In the genomic region with DNA sequence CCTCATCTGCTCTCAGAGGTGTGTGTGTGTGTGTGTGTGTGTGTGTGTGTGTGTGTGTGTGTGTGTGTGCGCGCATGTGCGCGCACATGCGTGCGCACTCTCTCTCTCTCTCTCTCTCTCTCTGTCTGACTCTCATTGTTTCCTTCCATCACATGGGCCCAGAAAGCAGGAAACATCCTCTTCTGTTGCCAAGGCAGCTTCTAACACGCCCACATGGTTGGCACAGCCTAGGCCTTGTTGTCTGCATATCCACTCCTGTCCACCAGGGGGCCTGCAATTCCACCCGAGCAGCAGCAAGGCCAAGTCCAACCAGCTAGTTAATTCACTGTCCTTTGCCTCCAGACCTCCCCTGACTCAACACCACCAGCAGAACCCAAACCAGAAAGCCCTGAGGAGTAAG, we compare ENCODE assay signal across 8 mouse cellular contexts. TPM values are rescaled to one million over a fixed set of nuclear protein-coding genes. Genes with fewer than 3 reads are reported as not detected.
DNase-seq lines count a peak whose midpoint lies in the region; ATAC-seq lines count a peak whose summit lies in the region.

No protein-coding gene starts in this region.

- 0 out of 2 replicates have a peak overlapping the region, but pooled peaks have one; percentile 65 for H3K27ac ChIP-seq in hindbrain, embryonic 16.5 days (ENCODE audit: low read depth, low read length)

- 42% methylated on average over 8 of the region's 8 CpGs for WGBS in hindbrain, embryonic 16.5 days

- H3K27me3 ChIP-seq in hindbrain, embryonic 16.5 days (replicated peaks; ENCODE audit: control insufficient read depth, insufficient read depth, low read length): no peaks in the 10 kb centered on the region

- H3K4me1 ChIP-seq in hindbrain, embryonic 16.5 days (ENCODE audit: control insufficient read depth, insufficient read depth, low read depth, low read length): peaks cover 36% of the 10 kb centered on the region

- no peak overlapping the region for H3K9ac ChIP-seq in hindbrain, embryonic 16.5 days (ENCODE audit: low read depth, low read length)

- no peak overlapping the region for H3K4me3 ChIP-seq in hindbrain, embryonic 16.5 days (ENCODE audit: low read length)

- peak; percentile 40 for ATAC-seq in hindbrain, embryonic 16.5 days
- peak; percentile 78 for ATAC-seq in megakaryocyte, adult 5-6 weeks (ENCODE audit: poor library complexity, severe bottlenecking)

- H3K9me3 ChIP-seq in hindbrain, embryonic 16.5 days (ENCODE audit: control insufficient read depth, low read length): no peaks in the 10 kb centered on the region

- H3K36me3 ChIP-seq in hindbrain, embryonic 16.5 days (ENCODE audit: control insufficient read depth, insufficient read depth, low read length): peaks cover 15% of the 10 kb centered on the region

- peak; percentile 70 for DNase-seq in WW6 (ENCODE audit: low read depth, low spot score)
- DNase-seq in cerebellum, postnatal 4 days (ENCODE audit: low spot score in 2 of 2): peak; percentile 77 to 89
- peak; percentile 82 for DNase-seq in gastrocnemius, adult 18-20 months (ENCODE audit: low spot score)
- DNase-seq in left cerebral cortex, adult 18-20 months (ENCODE audit: low spot score in 2 of 2): peak; percentile 92 to 94
- peak; percentile 97 to 98 for DNase-seq in right cerebral cortex, adult 2 months (ENCODE audit: low spot score in 2 of 2)
- peak; percentile 72 to 82 for DNase-seq in urinary bladder, postnatal 36 days (ENCODE audit: low spot score in 2 of 2)

- H3K4me2 ChIP-seq in hindbrain, embryonic 16.5 days (ENCODE audit: low read length): peak overlapping the region; percentile 95

RNA-seq across cellular contexts. Expression of a gene that starts 2.0 kb away (rescaled TPM):
- not detected for total RNA-seq in gastrocnemius, adult 18-20 months (2021)
- polyA plus RNA-seq in hindbrain, embryonic 16.5 days (2015; fragmentation: Nextera tagmentation; extraction: Ambion mirVana): 10.9 and 12.4 TPM in 2 replicates
- total RNA-seq in left cerebral cortex, adult 18-20 months (2021): 1 to 10 TPM; 1.1 to 1.8 TPM
- 33.1 and 36.5 TPM in 2 replicates for total RNA-seq in megakaryocyte, adult 5-6 weeks (2015)
- total RNA-seq in megakaryocyte, adult 5-6 weeks (2017): 31.4 and 36.1 TPM in 2 replicates

RNA-seq across cellular contexts. Expression of a gene that starts 5.9 kb away (rescaled TPM):
- total RNA-seq in gastrocnemius, adult 18-20 months (2021): 10 to 100 TPM; 31.7 to 32.3 TPM
- 95.4 and 97.6 TPM in 2 replicates for polyA plus RNA-seq in hindbrain, embryonic 16.5 days (2015; fragmentation: Nextera tagmentation; extraction: Ambion mirVana)
- 10 to 100 TPM; 87.6 to 89.3 TPM for total RNA-seq in left cerebral cortex, adult 18-20 months (2021)
- total RNA-seq in megakaryocyte, adult 5-6 weeks (2015): 228 and 247 TPM in 2 replicates
- total RNA-seq in megakaryocyte, adult 5-6 weeks (2017): 47.0 and 54.4 TPM in 2 replicates

RNA-seq across cellular contexts. Expression of a gene that starts 7.3 kb away (rescaled TPM):
- 10 to 100 TPM; 14.9 to 18.1 TPM for total RNA-seq in gastrocnemius, adult 18-20 months (2021)
- polyA plus RNA-seq in hindbrain, embryonic 16.5 days (2015; fragmentation: Nextera tagmentation; extraction: Ambion mirVana): 347 and 353 TPM in 2 replicates
- total RNA-seq in left cerebral cortex, adult 18-20 months (2021): 100 to 1,000 TPM; 171 to 182 TPM
- 455 and 498 TPM in 2 replicates for total RNA-seq in megakaryocyte, adult 5-6 weeks (2015)
- 146 and 163 TPM in 2 replicates for total RNA-seq in megakaryocyte, adult 5-6 weeks (2017)

RNA-seq across cellular contexts. Expression of a gene that starts 35.0 kb away (rescaled TPM):
- 10 to 100 TPM; 33.0 to 38.9 TPM for total RNA-seq in gastrocnemius, adult 18-20 months (2021)
- polyA plus RNA-seq in hindbrain, embryonic 16.5 days (2015; fragmentation: Nextera tagmentation; extraction: Ambion mirVana): 44.9 and 51.5 TPM in 2 replicates
- total RNA-seq in left cerebral cortex, adult 18-20 months (2021): 10 to 100 TPM; 54.4 to 59.1 TPM
- 73.6 and 74.9 TPM in 2 replicates for total RNA-seq in megakaryocyte, adult 5-6 weeks (2015)
- total RNA-seq in megakaryocyte, adult 5-6 weeks (2017): 91.4 and 96.4 TPM in 2 replicates

RNA-seq across cellular contexts. Expression of a gene that starts 41.9 kb away (rescaled TPM):
- total RNA-seq in gastrocnemius, adult 18-20 months (2021): under 1 TPM; 0.24 to 0.43 TPM
- 0.27 and 0.44 TPM in 2 replicates for polyA plus RNA-seq in hindbrain, embryonic 16.5 days (2015; fragmentation: Nextera tagmentation; extraction: Ambion mirVana)
- total RNA-seq in left cerebral cortex, adult 18-20 months (2021): 10 to 100 TPM; 57.5 to 60.7 TPM
- 55.3 and 56.5 TPM in 2 replicates for total RNA-seq in megakaryocyte, adult 5-6 weeks (2015)
- total RNA-seq in megakaryocyte, adult 5-6 weeks (2017): 68.1 and 75.0 TPM in 2 replicates

Comparison
In these comparisons a context has a peak if more than half of its experiments do, and no peak if none do; other contexts are left out.
1. RNA of a gene that starts 2.0 kb away (total RNA-seq): 31.4 to 36.5 TPM in megakaryocyte, adult 5-6 weeks; 1.1 to 1.8 TPM in left cerebral cortex, adult 18-20 months and not detected in gastrocnemius, adult 18-20 months; every median in the first group is over 10 times any median in the second.
2. RNA of a gene that starts 7.3 kb away (total RNA-seq): 146 to 498 TPM in megakaryocyte, adult 5-6 weeks and 171 to 182 TPM in left cerebral cortex, adult 18-20 months; 14.9 to 18.1 TPM in gastrocnemius, adult 18-20 months; every median in the first group is over 4 times any median in the second.
3. Peak in every context shown above with its lines, with median percentiles within 50 percentile points of each other: DNase-seq.